Mouse (Mus musculus): Measurements from ENCODE around the gene Aip. TPM values are rescaled to one million over a fixed set of nuclear protein-coding genes. Genes with fewer than 3 reads are reported as not detected.

The Aip gene
- 84.3 and 96.3 TPM in 2 replicates for polyA plus RNA-seq (2015; fragmentation: Nextera tagmentation; extraction: Ambion mirVana)

- H3K9ac ChIP-seq, result peak within 1 kb of the TSS; percentile 90
- peak within 1 kb of the TSS; percentile 64 for H3K27ac ChIP-seq (replicated peaks)
- WGBS, result under 1% methylated on average over 64 of the region's 64 CpGs
- ATAC-seq (ENCODE audit: extremely low read depth, insufficient number of reproducible peaks, low FRiP score, low TSS enrichment), result peak; percentile 94
- H3K4me1 ChIP-seq, result peaks cover 34% of the 10 kb centered on the region
- H3K36me3 ChIP-seq, result peaks cover 32% of the 10 kb centered on the region
- H3K4me3 ChIP-seq, result peak within 1 kb of the TSS; percentile 75
- peak within 1 kb of the TSS; percentile 81 for H3K4me2 ChIP-seq
- no peaks in the 10 kb centered on the region for H3K27me3 ChIP-seq (replicated peaks)
- no peaks in the 10 kb centered on the region for H3K9me3 ChIP-seq
Observed at GRCm38 (mm10) chr19:4125741-4126696, at the start of gene Aip. TSS of gene Aip (minus strand) at chr19:4125858.

GRCm38 (mm10) chr19:4172925-4173324, 47.3 kb upstream of the Aip start:
- peaks cover 51% of the 10 kb centered on the region for H3K4me1 ChIP-seq
- 62% methylated on average over 11 of the region's 11 CpGs for WGBS

GRCm38 (mm10) chr19:4171393-4172290, 46.0 kb upstream of the Aip start:
- H3K27me3 ChIP-seq (replicated peaks), result 0 out of 2 replicates have a peak, but pooled peaks cover 3% of the 10 kb centered on the region
- H3K27ac ChIP-seq (replicated peaks), result peak overlapping the region; percentile 64
- no peak overlapping the region for H3K4me3 ChIP-seq
- 47% methylated on average over 13 of the region's 13 CpGs for WGBS
- H3K4me2 ChIP-seq, result 0 out of 2 replicates have a peak overlapping the region, but pooled peaks have one; percentile 0
- H3K36me3 ChIP-seq, result no peaks in the 10 kb centered on the region
- no peaks in the 10 kb centered on the region for H3K9me3 ChIP-seq
- H3K9ac ChIP-seq, result peak overlapping the region; percentile 51
- ATAC-seq (ENCODE audit: extremely low read depth, insufficient number of reproducible peaks, low FRiP score, low TSS enrichment), result no peak
- peaks cover 56% of the 10 kb centered on the region for H3K4me1 ChIP-seq

More at GRCm38 (mm10) chr19:4172925-4173324, 47.3 kb upstream of the Aip start:
- Histone ChIP-seq H3K27ac (replicated peaks) (no peak overlapping the region), H3K36me3 (no peaks in the 10 kb centered on the region), H3K27me3 (replicated peaks) (peaks cover 7% of the 10 kb centered on the region; the same call in 1 of the 2 replicates), H3K4me3 (no peak overlapping the region), H3K4me2 (no peak overlapping the region), H3K9ac (peak overlapping the region; percentile 57; the same call in 1 of the 2 replicates), H3K9me3 (no peaks in the 10 kb centered on the region)
- ATAC-seq (ENCODE audit: extremely low read depth, insufficient number of reproducible peaks, low FRiP score, low TSS enrichment), result no peak

GRCm38 (mm10) chr19:4170723-4171392, 45.2 kb upstream of the Aip start:
- Histone ChIP-seq H3K27me3 (replicated peaks) (no peaks in the 10 kb centered on the region), H3K4me2 (no peak overlapping the region), H3K9me3 (no peaks in the 10 kb centered on the region), H3K27ac (replicated peaks) (peak overlapping the region; percentile 64), H3K9ac (peak overlapping the region; percentile 51), H3K36me3 (no peaks in the 10 kb centered on the region), H3K4me1 (peaks cover 60% of the 10 kb centered on the region), H3K4me3 (no peak overlapping the region)
- no peak for ATAC-seq (ENCODE audit: extremely low read depth, insufficient number of reproducible peaks, low FRiP score, low TSS enrichment)
- 91% methylated on average over 10 of the region's 10 CpGs for WGBS

- peak overlapping the region; percentile 89 for H3K27ac ChIP-seq (replicated peaks)
- peak overlapping the region; percentile 87 for H3K9ac ChIP-seq
- H3K36me3 ChIP-seq, result no peaks in the 10 kb centered on the region
- WGBS, result 7% methylated on average over 27 of the region's 27 CpGs
- peak overlapping the region; percentile 78 for H3K4me2 ChIP-seq
- H3K4me1 ChIP-seq, result peaks cover 50% of the 10 kb centered on the region
- no peak; the same call in 1 of the 2 replicates for ATAC-seq (ENCODE audit: extremely low read depth, insufficient number of reproducible peaks, low FRiP score, low TSS enrichment)
- H3K4me3 ChIP-seq, result peak overlapping the region; percentile 53
- H3K27me3 ChIP-seq (replicated peaks), result no peaks in the 10 kb centered on the region
- H3K9me3 ChIP-seq, result no peaks in the 10 kb centered on the region
Observed at GRCm38 (mm10) chr19:4169810-4170209, 44.2 kb upstream of the Aip start.

- Histone ChIP-seq H3K9me3 (no peaks in the 10 kb centered on the region), H3K4me2 (peak overlapping the region; percentile 78), H3K27ac (replicated peaks) (peak overlapping the region; percentile 89), H3K4me1 (peaks cover 50% of the 10 kb centered on the region), H3K36me3 (no peaks in the 10 kb centered on the region), H3K9ac (peak overlapping the region; percentile 87), H3K27me3 (replicated peaks) (no peaks in the 10 kb centered on the region), H3K4me3 (peak overlapping the region; percentile 53)
- under 1% methylated on average over 43 of the region's 43 CpGs for WGBS
- peak; percentile 90 for ATAC-seq (ENCODE audit: extremely low read depth, insufficient number of reproducible peaks, low FRiP score, low TSS enrichment)
Observed at GRCm38 (mm10) chr19:4169378-4169784, 43.7 kb upstream of the Aip start.

GRCm38 (mm10) chr19:4166678-4167476, 41.2 kb upstream of the Aip start:
- Histone ChIP-seq H3K27ac (replicated peaks) (peak overlapping the region; percentile 58), H3K4me2 (peak overlapping the region; percentile 0; the same call in 1 of the 2 replicates)

GRCm38 (mm10) chr19:4164721-4165120, 39.1 kb upstream of the Aip start:
- Histone ChIP-seq H3K27ac (replicated peaks) (no peak overlapping the region), H3K9ac (no peak overlapping the region), H3K4me2 (no peak overlapping the region), H3K9me3 (no peaks in the 10 kb centered on the region), H3K4me3 (no peak overlapping the region), H3K36me3 (peaks cover 19% of the 10 kb centered on the region), H3K27me3 (replicated peaks) (no peaks in the 10 kb centered on the region), H3K4me1 (peaks cover 33% of the 10 kb centered on the region)
- ATAC-seq (ENCODE audit: extremely low read depth, insufficient number of reproducible peaks, low FRiP score, low TSS enrichment), result no peak
- WGBS, result 72% methylated on average over 2 of the region's 2 CpGs

More at GRCm38 (mm10) chr19:4166678-4167476, 41.2 kb upstream of the Aip start:
- no peak for ATAC-seq (ENCODE audit: extremely low read depth, insufficient number of reproducible peaks, low FRiP score, low TSS enrichment)
- 38% methylated on average over 9 of the region's 9 CpGs for WGBS
- no peak overlapping the region for H3K4me3 ChIP-seq
- H3K4me1 ChIP-seq, result peaks cover 52% of the 10 kb centered on the region
- no peaks in the 10 kb centered on the region for H3K27me3 ChIP-seq (replicated peaks)
- H3K36me3 ChIP-seq, result peaks cover 1% of the 10 kb centered on the region; the same call in 1 of the 2 replicates
- H3K9ac ChIP-seq, result peak overlapping the region; percentile 68
- H3K9me3 ChIP-seq, result no peaks in the 10 kb centered on the region

- Histone ChIP-seq H3K27me3 (replicated peaks) (no peaks in the 10 kb centered on the region), H3K27ac (replicated peaks) (no peak overlapping the region), H3K9me3 (no peaks in the 10 kb centered on the region), H3K4me1 (peaks cover 31% of the 10 kb centered on the region), H3K36me3 (peaks cover 25% of the 10 kb centered on the region), H3K4me2 (no peak overlapping the region), H3K4me3 (no peak overlapping the region), H3K9ac (no peak overlapping the region)
- ATAC-seq (ENCODE audit: extremely low read depth, insufficient number of reproducible peaks, low FRiP score, low TSS enrichment), result no peak
- 77% methylated on average over 3 of the region's 3 CpGs for WGBS
Observed at GRCm38 (mm10) chr19:4164100-4164499, 38.4 kb upstream of the Aip start.

- no peaks in the 10 kb centered on the region for H3K9me3 ChIP-seq
- peak overlapping the region; percentile 94 for H3K9ac ChIP-seq
- peak overlapping the region; percentile 82 for H3K4me3 ChIP-seq
- no peaks in the 10 kb centered on the region for H3K27me3 ChIP-seq (replicated peaks)
- no peak for ATAC-seq (ENCODE audit: extremely low read depth, insufficient number of reproducible peaks, low FRiP score, low TSS enrichment)
- peak overlapping the region; percentile 71 for H3K27ac ChIP-seq (replicated peaks)
- 38% methylated on average over 4 of the region's 4 CpGs for WGBS
- peaks cover 31% of the 10 kb centered on the region for H3K36me3 ChIP-seq
- peak overlapping the region; percentile 97 for H3K4me2 ChIP-seq
- H3K4me1 ChIP-seq, result peaks cover 28% of the 10 kb centered on the region
Observed at GRCm38 (mm10) chr19:4163543-4163887, 37.9 kb upstream of the Aip start.

Data from heart, embryonic 13.5 days (tissue).